Mouse (Mus musculus) CD8-positive naive resting alpha-beta T cell, adult 2 months (primary cell): ENCODE results near the gene Tet2.
"Not testable (repeated sequence)": the region's sequence is repeated elsewhere in the genome, so short reads cannot be mapped to it uniquely, and the experiment has no call there.

Experiments used
- DNase-seq, 2 experiments: peaks; one replicate each; pipeline ENCODE4 v3.0.0; 2022; ENCODE audit warnings: low read depth in 2 of 2, low spot score in 2 of 2

The Tet2 gene

DNA sequence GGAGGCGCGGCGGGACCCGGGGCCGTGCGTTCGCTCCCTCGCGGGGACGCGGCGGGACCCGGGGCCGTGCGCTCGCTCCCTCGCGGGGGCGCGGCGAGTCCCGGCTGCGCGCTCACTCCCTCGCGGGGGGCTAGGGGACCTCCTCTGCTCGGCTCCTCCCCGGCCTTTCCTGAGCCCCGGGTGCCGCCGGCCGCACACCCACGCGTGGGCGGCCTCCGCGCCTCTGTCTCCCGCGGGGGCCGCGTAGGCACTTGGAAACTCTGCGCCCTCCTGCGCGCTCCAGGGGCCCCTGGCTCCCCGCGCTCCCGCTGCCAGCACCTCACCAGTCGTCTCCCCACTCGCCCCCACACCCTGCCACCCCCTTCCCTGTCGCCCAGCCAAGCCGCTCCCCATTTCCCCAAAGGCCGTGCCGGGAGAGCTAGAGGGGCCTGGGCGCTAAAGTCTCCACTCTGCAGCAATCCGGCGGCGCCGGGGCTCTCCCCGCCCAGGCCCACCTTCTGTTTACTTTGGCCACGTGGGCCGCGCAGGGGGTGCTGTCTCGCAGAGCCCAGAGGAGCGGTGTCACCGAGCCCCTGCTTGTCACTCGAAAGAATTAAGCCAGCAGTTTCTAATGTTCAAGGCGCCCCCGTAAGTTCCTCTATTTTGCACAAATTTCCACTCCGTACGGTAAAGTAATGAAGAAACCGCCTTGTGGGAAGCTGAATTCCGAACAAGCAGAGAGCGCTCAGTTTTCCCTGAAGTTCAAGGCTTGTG is at the start of gene Tet2:
Gene Tet2 (minus strand): TSS at position 589 of the 753 bp plus-strand sequence.
- DNase-seq: peak; percentile 49 to 56

DNA sequence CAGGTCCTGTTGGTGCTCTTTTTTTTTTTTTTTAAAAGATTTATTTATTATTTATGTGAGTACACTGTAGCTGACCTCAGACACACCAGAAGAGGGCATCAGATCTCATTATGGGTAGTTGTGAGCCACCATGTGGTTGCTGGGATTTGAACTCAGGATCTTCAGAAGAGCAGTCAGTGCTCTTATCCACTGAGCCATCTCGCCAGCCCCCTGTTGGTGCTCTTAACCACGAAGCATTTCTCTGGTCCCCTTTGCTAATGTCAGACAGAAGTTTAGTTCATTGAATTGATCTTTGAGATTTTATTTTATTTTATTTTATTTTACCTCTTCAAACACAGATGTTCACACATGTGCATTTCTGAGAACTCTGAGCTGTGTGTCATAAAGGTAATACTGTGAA is 48.1 kb upstream of the Tet2 start:
- DNase-seq: not testable (repeated sequence)

DNA sequence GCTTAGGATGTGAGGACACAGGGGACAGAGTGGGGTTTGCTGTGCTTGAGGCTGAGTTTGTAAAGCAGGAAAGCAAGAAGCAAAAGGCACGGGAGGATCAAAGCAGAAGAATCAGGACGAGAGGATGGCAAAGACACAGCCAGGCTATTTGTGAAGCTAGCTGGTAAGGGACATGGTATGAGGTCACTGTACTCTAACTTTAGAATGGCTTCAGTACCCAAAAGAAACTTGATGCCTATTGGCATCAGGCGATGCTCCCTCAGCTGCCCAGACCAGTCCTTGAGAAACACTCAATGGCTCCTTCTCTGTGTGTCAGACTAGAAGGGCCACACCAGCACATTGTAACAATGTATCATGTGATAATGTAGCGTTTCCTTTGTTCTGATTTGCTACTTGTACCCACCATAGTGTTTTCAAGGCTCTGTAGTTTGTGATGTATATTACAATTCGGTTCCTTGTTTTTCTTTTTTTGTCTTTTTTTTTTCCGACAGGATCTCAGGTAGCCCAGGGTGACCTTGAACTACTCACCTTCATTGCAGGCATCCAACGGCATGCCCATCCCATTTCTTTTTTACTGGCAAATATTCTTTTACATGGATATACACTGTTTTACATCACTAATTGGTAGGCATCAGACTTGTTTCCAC is 45.7 kb upstream of the Tet2 start:
- DNase-seq: no peak

DNA sequence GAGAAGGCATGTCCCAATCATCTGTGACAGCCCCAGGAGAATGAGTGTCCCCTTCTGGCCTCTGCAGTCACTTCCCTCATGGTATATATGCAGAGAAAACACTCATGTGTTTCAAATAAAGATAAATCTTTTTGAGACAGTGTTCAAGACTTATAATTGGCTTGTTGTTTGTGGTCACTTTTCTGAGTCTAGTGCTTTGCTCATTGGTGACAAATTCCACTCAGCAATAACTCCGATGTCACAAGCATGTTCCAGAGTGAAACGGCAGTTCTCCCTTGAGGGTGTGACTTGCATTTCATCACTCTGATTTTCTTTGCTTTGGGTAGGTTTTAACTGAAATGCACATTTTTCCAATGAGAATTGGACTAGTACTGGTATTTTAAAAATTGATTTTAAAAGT is 40.1 kb upstream of the Tet2 start:
- DNase-seq: no peak

DNA sequence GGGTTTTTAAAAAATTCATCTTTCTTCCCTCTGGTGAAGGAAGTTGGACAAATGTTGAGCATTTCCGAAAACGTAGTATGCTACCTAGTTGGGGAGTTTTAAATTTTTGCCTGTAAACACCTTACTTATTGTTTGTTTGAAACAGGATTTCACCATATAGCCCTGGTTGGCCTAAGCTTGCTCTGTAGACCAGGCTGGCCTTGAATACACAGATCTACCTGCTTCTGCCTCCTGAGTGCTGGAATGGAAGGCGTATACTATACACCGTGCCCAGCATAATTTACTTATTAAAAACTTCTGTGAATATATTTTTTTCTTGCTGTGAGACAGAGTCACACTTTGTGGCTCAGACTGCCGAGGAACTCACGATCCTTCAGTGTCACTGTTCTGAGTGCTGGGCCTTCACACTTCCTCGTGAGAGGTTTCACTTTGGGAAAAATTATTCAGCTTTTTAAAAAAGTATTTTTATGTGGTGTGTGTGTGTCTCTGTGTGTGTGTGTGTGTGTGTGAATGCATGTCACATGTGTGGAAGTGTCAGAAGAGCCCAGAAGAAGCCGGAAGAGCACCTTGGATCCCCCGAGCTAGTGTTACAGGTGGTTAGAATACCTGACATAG is 38.6 kb upstream of the Tet2 start:
- DNase-seq: no peak

DNA sequence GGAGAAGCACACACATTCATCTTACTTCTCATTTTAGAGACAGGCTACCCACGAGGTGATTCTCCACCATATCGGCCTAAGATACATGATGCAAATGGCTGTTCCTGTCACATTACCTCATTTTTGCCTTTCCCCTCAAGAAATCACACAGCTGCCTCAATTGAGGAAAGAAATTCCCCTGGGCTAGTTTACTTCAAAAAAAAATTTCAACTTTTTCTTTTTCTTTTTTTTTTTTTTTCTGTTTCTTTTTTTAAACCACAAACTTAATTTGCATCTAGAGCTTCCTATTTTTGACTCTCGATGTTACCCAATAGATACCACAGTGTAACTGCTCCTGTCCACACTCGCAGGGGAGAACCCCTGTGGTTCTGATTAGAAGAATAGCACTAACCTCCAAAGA is 38.0 kb upstream of the Tet2 start:
- no peak for DNase-seq

DNA sequence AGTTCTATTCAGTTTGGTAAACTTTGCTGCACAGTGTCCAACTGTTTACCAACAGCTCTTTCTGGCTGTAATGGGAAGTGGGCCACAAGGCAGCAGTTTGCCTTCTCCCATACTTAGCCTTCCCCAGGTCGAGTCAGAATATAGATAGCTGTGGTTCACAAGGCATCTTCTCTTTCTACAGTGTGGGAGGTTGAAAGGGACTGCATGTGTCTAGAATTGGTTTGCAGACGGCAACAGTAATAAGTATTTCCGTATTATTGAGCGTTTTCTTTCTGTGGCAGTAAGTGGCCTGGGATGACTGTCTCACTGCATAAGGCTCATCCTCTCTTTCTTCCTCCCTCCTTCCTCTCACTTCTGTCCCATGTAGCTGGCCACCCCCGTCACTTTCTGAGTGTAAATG is 37.2 kb upstream of the Tet2 start:
- DNase-seq: no peak

DNA sequence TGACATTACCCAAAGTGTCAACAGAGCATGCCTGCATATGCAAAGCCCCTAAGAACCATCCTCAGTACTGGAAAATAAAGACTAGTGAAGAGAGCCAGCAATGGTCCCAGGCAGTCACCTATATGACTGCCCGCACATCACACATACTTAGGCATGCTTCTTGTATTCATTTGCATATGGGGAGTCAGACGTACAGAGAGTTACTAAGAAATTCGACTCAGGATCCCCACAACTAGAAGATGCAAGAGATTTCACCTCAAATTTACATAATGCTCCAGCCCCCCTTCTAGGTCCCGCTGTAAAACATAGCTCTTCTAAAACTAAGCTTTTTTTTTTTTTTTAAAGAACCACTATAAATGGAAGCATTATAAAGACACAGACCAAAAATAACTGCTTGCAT is 36.6 kb upstream of the Tet2 start:
- DNase-seq: no peak

DNA sequence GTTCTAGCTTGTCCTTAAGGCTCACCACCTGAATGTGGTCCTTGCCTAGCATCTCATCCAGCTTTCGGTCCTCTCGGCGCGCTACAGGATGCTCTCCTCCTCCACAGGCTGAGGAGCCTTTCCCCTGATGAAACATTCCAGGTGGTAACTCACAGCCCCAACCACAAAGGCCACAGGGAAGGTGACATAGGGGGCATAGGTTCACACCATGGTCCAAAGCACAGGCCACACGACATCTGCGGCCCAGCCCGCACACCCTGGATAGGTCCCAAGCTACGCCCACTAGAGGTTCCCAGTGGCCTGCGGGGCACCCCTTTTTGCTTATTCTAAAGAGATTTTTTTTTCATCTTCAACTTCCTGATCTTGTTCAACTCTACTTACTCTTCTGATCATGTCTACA is 34.7 kb upstream of the Tet2 start:
- DNase-seq: no peak

DNA sequence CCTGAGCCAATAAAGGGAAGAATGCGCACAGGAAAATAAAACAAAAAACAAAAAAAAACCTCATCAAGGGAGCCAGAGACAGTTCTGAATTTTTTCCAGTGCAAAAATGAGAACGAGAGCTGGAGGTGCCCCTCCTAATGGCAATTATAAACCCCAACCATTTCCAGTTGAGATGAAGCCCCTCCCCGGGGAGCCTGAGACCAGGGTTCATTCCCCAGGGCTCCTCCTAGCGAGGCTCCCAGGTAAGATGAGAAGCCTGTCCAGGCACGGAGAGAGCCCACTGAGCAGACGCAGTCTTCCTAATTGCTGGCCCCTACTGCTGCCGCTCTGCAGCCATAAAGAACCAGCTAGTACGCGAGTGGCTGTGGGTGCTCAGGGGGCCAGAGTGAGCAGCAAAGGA is 34.2 kb upstream of the Tet2 start:
- DNase-seq: no peak

DNA sequence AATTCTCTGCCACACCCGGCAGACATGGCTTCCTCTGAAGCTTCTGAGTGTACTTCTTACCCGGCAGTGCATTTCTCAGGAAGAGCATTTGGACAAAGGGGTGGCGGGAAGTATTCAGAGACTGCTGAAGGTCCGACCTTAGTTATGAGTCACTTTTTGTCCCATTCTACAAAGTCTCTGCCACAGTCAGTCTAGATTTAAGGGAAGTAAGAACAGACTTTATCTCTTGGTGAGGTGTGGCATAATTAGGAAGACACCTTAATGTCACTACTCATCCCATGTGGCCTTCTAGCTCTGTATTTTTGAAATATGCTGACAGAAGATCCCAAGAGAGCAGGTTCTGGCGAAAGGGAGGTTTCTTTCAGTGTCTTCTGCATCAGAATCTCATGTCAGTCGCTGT is 30.0 kb upstream of the Tet2 start:
- DNase-seq: no peak

DNA sequence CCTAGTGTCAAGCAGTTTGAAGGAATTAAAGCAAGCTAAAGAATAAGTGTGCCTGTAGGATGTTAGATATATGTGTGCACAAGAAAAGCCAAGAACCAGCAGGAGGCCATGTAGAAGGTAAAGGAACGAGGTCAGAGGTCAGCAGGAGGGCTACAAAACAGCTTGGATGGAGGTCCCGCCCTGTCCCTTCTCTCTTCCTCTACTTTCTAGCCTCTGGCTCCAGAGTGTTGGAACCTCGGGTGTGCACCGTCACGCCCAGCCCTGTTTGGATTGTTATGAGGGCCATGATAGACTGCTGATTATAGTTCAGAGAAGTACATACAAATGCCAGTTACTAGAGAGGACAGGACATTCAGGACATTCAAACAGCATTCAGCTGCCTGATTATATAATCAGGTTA is 27.0 kb upstream of the Tet2 start:
- DNase-seq: no peak

DNA sequence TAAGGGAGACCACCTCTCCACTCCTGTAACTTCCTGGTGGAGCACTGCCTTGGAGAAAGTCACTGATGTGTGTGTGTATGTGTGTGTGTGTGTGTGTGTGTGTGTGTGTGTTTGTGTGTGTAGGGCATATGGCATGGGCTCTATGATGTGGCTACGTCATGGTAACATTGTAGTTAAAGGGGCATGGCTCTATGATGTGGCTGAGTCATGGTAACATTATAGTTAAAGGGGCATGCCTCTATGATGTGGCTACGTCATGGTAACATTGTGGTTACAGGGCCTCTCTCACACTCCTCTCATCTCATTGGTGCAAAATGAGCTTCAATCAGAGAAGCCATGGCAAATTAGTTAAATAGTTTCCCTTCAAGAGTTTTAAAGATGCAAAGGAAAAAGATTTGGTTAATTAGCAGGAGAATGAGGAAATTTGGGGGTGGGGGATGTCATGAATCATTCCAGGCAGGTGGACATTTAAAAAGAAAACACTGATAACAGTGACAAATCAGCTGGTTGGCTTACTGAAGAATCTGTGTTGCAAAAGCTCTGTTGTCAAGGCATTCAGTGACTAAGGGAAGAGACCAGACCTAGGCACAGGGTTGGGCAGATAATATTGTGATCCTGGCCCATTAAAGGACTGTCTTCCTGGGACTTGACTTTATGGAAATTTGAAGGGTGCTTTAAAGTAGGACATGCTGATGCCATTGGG is 18.7 kb upstream of the Tet2 start:
- DNase-seq: peak in 1 of 2 experiments; percentile 16

DNA sequence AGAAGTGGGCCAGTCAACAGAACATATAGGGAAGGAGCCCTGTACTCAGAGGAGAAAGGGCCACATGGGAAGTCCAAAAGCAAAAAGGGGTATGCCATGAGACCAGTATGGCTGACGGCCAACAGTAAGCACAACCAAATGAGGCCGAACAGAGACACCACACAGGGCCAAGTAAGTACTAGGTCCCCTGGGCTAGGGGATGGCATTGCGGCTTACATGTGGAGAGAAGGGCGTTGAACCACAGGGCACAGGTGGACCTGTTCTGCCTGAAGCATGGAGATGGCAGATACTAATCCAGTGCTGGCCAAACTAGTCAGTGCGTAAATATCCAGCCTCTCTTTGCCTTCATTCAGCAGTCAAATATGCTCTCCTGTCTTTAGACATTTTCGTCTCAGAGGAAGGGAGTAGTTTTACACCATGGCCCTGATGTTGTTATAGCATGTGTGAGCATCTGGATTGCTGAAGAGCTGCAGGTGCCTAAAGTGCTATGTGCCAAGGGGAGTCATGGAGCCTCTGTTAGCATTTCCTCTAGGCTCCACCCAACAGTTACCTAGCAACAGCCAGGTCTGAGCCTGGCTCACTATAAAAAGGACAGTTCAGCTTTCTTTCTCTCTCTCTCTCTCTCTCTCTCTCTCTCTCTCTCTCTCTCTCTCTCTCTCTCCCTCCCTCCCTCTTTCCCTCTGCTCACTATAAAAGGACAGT is 14.6 kb upstream of the Tet2 start:
- no peak for DNase-seq

DNA sequence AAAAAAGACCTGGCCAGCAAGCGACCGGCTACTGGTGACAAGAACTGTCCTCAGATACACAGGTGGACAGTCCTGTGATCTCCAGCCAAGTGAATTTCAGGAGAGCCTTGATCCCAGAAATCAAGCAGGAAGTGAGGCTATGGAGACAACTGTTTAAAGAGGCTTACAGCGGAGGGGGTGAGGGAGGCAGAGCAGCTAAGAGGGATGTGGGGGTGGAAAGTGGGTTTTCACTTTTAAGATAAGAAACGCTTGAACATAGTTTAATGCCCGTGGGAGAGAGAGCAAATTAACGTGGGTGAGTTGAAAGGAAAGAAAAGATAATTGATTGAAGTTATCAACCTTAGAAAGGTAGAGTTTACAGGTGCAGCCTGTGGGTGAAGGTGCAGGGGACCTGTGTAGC is 12.7 kb upstream of the Tet2 start:
- no peak for DNase-seq

DNA sequence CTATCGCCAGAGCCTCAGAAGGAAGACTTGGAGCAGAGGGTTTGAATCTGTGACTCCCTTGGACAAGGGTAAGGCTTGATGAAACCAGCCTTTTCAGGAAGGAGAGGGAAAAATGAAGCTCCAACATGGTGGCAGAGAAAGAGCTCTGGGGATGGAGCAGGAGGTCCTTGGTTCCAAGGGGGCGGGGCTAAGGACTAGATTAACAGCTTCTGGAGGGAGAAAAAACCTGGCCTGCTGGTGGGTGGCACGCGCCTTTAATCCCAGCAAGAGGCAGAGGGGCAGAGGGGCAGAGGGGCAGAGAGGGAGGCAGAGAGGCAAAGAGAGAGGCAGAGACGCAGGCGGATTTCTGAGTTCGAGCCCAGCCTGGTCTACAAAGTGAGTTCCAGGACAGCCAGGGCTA is 12.2 kb upstream of the Tet2 start:
- no peak for DNase-seq

DNA sequence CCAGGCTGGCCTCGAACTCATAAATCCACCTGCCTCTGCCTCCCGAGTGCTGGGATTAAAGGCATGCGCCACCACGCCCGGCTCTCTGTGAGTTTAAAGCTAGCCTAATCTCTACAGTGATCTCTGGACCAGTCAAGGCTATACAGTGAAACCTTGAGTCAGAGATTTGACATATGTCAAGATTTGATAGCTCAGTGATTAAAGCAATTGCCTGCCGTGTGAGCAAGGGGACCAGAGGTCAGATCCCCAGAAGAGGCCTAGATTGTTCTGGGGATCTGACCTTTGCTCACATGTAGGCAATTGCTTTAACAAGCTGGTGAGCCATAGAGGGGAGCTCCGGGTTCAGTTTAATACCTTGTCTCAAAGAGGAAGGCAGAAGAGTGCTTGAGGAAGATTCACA is 10.4 kb upstream of the Tet2 start:
- DNase-seq: no peak

DNA sequence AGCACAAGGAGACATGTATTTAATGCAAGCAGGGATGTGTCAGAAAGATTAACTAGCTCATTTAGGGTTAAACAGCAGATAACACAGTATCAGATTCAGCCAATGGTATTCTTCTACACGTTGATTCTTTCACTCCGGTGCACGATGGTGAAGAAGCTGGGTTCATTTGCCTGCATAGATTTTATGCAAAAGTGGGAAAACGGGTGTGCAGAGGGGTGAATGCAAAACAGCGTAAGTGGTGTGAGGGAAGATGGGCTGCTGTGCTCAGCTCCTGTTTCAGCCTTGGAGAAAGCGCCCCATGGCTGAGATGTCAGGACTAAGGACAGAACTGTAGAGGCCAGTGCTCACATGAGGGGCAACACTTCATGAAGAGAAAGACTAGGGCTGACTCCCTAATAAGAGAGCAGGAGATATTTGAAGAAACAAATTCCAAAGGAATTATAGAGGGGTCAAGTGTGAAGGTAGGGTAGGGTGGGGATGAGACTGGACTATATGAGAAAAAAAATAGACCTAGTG is 9.7 kb upstream of the Tet2 start:
- no peak for DNase-seq

DNA sequence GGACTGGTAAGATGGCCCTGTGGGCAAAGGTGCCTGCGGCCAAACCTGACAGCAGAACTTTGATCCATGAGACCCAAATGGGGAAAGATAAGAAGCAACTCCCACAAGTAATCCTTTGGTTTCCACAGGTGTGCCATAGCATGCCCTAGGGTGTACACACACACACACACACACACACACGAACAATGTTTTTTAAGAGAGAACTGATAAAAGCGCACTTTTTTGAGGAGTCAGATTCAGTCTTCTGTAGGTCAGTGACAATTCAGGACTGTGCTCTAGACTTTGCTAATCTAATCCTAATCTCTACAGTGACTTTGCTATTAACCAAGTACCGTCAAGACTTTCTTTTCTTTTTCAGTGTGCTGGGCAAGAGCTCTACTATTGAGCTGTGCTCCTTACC is 9.2 kb upstream of the Tet2 start:
- no peak for DNase-seq

DNA sequence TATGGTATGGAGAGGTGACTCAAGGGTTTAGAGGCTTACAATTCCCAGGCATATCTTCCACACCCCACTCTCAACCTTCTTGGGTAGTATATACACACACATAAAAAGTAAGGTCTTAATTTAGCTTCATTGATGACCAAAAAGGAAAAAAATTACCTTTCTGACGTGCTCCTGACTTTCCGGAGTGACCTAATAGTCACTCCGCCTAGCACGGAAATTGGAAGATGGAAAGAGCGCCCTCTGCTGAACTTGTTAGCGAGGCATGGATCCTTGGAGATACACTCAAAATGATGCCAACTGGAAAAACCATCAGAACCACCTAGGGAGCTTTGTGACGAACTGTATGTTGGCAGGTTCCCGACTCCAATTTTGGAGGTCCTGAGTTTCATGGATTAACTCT is 7.0 kb upstream of the Tet2 start:
- DNase-seq: no peak
